Mouse (Mus musculus) myocyte (in vitro differentiated cells): ENCODE data around the gene Slc39a11. TPM values are rescaled to one million over a fixed set of nuclear protein-coding genes. Genes with fewer than 3 reads are reported as not detected.

ENCODE experiments used
- H3K27me3 ChIP-seq: one replicate; pipeline ENCODE4 v1.6.1; 2011; ENCODE audit not compliant: control insufficient read depth, insufficient read depth, insufficient read length
- H3K36me3 ChIP-seq: one replicate; pipeline ENCODE4 v1.6.1; 2011; ENCODE audit not compliant: control insufficient read depth, insufficient read depth
- H3K4me2 ChIP-seq: one replicate; pipeline ENCODE4 v1.6.1; 2011; ENCODE audit warnings: low read depth, control low read depth
- H3K4me3 ChIP-seq: one replicate; pipeline ENCODE4 v1.5.1; 2011; ENCODE audit warnings: mild to moderate bottlenecking, control low read depth, moderate library complexity
- H3K79me2 ChIP-seq: one replicate; pipeline ENCODE4 v1.6.1; 2011; ENCODE audit not compliant: control insufficient read depth, insufficient read depth
- H3ac ChIP-seq: one replicate; pipeline ENCODE4 v1.6.1; 2011; ENCODE audit not compliant: control insufficient read depth, insufficient read length
- CEBPB ChIP-seq: IDR thresholded peaks from 2 replicates; pipeline ENCODE4 v1.6.1; 2011; ENCODE audit warnings: mild to moderate bottlenecking, moderate library complexity; ENCODE audit not compliant: poor library complexity, insufficient read depth, severe bottlenecking
- E2F4 ChIP-seq: IDR thresholded peaks from one replicate; pipeline ENCODE4 v1.6.1; 2011; ENCODE audit warnings: mild to moderate bottlenecking, control low read depth, moderate library complexity; ENCODE audit not compliant: insufficient read depth
- MAX ChIP-seq: IDR thresholded peaks from one replicate; pipeline ENCODE4 v1.6.1; 2011; ENCODE audit warnings: low read depth, mild to moderate bottlenecking, control low read depth
- MYOD1 ChIP-seq, 3 experiments: IDR thresholded peaks; one replicate each; pipeline ENCODE4 v1.6.1; 2011; ENCODE audit warnings: control low read depth in 2 of 3, low read depth in 2 of 3, mild to moderate bottlenecking in 2 of 3, moderate library complexity in 1 of 3; ENCODE audit not compliant: insufficient read length in 2 of 3, control insufficient read depth in 1 of 3
- MYOG ChIP-seq, 3 experiments: IDR thresholded peaks; one replicate each; pipeline ENCODE4 v1.6.1; 2011; ENCODE audit warnings: control low read depth in 2 of 3, low read depth in 2 of 3, mild to moderate bottlenecking in 2 of 3; ENCODE audit not compliant: insufficient read length in 2 of 3, control insufficient read depth in 1 of 3, insufficient read depth in 1 of 3
- POLR2A ChIP-seq: IDR thresholded peaks from one replicate; pipeline ENCODE4 v1.6.1; 2011; ENCODE audit warnings: low read depth, mild to moderate bottlenecking, control low read depth, moderate library complexity; ENCODE audit not compliant: insufficient read length
- POLR2AphosphoS2 ChIP-seq: IDR thresholded peaks from one replicate; pipeline ENCODE4 v1.6.1; 2011; ENCODE audit warnings: low read depth, control low read depth; ENCODE audit not compliant: insufficient read length
- REST ChIP-seq: IDR thresholded peaks from one replicate; pipeline ENCODE4 v1.6.1; 2011; ENCODE audit warnings: mild to moderate bottlenecking, control low read depth, moderate library complexity; ENCODE audit not compliant: insufficient read depth, insufficient read length
- SRF ChIP-seq: IDR thresholded peaks from one replicate; pipeline ENCODE4 v1.6.1; 2011; ENCODE audit warnings: low read depth; ENCODE audit not compliant: control insufficient read depth, insufficient read length
- TCF12 ChIP-seq: IDR thresholded peaks from one replicate; pipeline ENCODE4 v1.6.1; 2011; ENCODE audit warnings: mild to moderate bottlenecking, control low read depth; ENCODE audit not compliant: poor library complexity, insufficient read depth, severe bottlenecking
- TCF3 ChIP-seq: IDR thresholded peaks from one replicate; pipeline ENCODE4 v1.6.1; 2011; ENCODE audit warnings: low read depth, control low read depth; ENCODE audit not compliant: insufficient read length
- USF1 ChIP-seq: IDR thresholded peaks from one replicate; pipeline ENCODE4 v1.6.1; 2011; ENCODE audit warnings: low read depth, mild to moderate bottlenecking, control low read depth, moderate library complexity
- polyA plus RNA-seq: library from polyadenylated mRNA; unstranded; fragments of >200 nt; fragmentation: generic; extraction: Trizol; gene quantifications from one replicate; pipeline ENCODE4 v1.2.1, GENCODE M21; 2012; ENCODE audit warnings: missing spikeins

The Slc39a11 gene
- polyA plus RNA-seq, 1 experiment = 15.7 TPM

GRCm38 (mm10) chr11:113266706-113267105 lies 383.2 kb downstream of the Slc39a11 start:
- Histone ChIP-seq H3K27me3 (no peaks in the 10 kb centered on the region), H3K4me2 (no peak overlapping the region), H3K79me2 (no peaks in the 10 kb centered on the region), H3K36me3 (no peaks in the 10 kb centered on the region), H3K4me3 (no peak overlapping the region), H3ac (no peak overlapping the region)
- TF ChIP-seq MYOD1 (IDR thresholded peaks at IDR 0.05; ENCODE audit: control insufficient read depth in 1 of 3, insufficient read length in 2 of 3, low read depth in 2 of 3) = no peak
- TF ChIP-seq USF1 = no peak
- TF ChIP-seq REST = no peak
- no peak for TF ChIP-seq POLR2A
- no peak for TF ChIP-seq MYOG (IDR thresholded peaks at IDR 0.05; ENCODE audit: control insufficient read depth in 1 of 3, insufficient read depth in 1 of 3, insufficient read length in 2 of 3, low read depth in 2 of 3)
- no peak for TF ChIP-seq CEBPB
- TF ChIP-seq SRF = no peak
- TF ChIP-seq POLR2AphosphoS2 = no peak
- TF ChIP-seq TCF3 = no peak

- H3K36me3 ChIP-seq = no peaks in the 10 kb centered on the region
- peak overlapping the region; percentile 61 for H3K4me2 ChIP-seq
- H3K4me3 ChIP-seq = no peak overlapping the region
- no peak overlapping the region for H3ac ChIP-seq
- no peaks in the 10 kb centered on the region for H3K27me3 ChIP-seq
- no peaks in the 10 kb centered on the region for H3K79me2 ChIP-seq
- TF ChIP-seq SRF = no peak
- no peak for TF ChIP-seq E2F4
- TF ChIP-seq MYOD1 (IDR thresholded peaks at IDR 0.05; ENCODE audit: control insufficient read depth in 1 of 3, insufficient read length in 2 of 3, low read depth in 2 of 3) = no peak
- TF ChIP-seq POLR2A = no peak
- no peak for TF ChIP-seq CEBPB
Observed at GRCm38 (mm10) chr11:113265567-113265966, 384.3 kb downstream of the Slc39a11 start.

GRCm38 (mm10) chr11:113263971-113264370 lies 385.9 kb downstream of the Slc39a11 start:
- TF ChIP-seq POLR2A = no peak
- no peak for TF ChIP-seq MYOD1 (IDR thresholded peaks at IDR 0.05; ENCODE audit: control insufficient read depth in 1 of 3, insufficient read length in 2 of 3, low read depth in 2 of 3)
- no peak for TF ChIP-seq USF1
- TF ChIP-seq CEBPB = no peak
- no peak for TF ChIP-seq TCF12
- no peak for TF ChIP-seq SRF
- TF ChIP-seq TCF3 = no peak
- no peak for TF ChIP-seq E2F4
- no peak for TF ChIP-seq MYOG (IDR thresholded peaks at IDR 0.05; ENCODE audit: control insufficient read depth in 1 of 3, insufficient read depth in 1 of 3, insufficient read length in 2 of 3, low read depth in 2 of 3)
- TF ChIP-seq MAX = no peak
- TF ChIP-seq POLR2AphosphoS2 = no peak
- no peak for TF ChIP-seq REST
- Histone ChIP-seq H3K79me2 (no peaks in the 10 kb centered on the region), H3K27me3 (no peaks in the 10 kb centered on the region), H3K4me3 (no peak overlapping the region), H3ac (no peak overlapping the region), H3K36me3 (no peaks in the 10 kb centered on the region), H3K4me2 (no peak overlapping the region)

GRCm38 (mm10) chr11:113262062-113262461 lies 387.8 kb downstream of the Slc39a11 start:
- no peak for TF ChIP-seq USF1
- H3K4me3 ChIP-seq = no peak overlapping the region
- no peak overlapping the region for H3ac ChIP-seq
- no peaks in the 10 kb centered on the region for H3K36me3 ChIP-seq
- no peaks in the 10 kb centered on the region for H3K27me3 ChIP-seq
- H3K79me2 ChIP-seq = no peaks in the 10 kb centered on the region
- no peak overlapping the region for H3K4me2 ChIP-seq

GRCm38 (mm10) chr11:113261421-113261820 lies 388.5 kb downstream of the Slc39a11 start:
- no peak overlapping the region for H3ac ChIP-seq
- H3K36me3 ChIP-seq = no peaks in the 10 kb centered on the region
- no peak overlapping the region for H3K4me2 ChIP-seq
- H3K4me3 ChIP-seq = no peak overlapping the region
- no peaks in the 10 kb centered on the region for H3K27me3 ChIP-seq
- no peak for TF ChIP-seq CEBPB
- no peak for TF ChIP-seq REST
- no peak for TF ChIP-seq POLR2A
- TF ChIP-seq MYOG (IDR thresholded peaks at IDR 0.05; ENCODE audit: control insufficient read depth in 1 of 3, insufficient read depth in 1 of 3, insufficient read length in 2 of 3, low read depth in 2 of 3) = no peak
- no peak for TF ChIP-seq USF1
- no peak for TF ChIP-seq POLR2AphosphoS2
- no peak for TF ChIP-seq E2F4
- no peaks in the 10 kb centered on the region for H3K79me2 ChIP-seq

DNA sequence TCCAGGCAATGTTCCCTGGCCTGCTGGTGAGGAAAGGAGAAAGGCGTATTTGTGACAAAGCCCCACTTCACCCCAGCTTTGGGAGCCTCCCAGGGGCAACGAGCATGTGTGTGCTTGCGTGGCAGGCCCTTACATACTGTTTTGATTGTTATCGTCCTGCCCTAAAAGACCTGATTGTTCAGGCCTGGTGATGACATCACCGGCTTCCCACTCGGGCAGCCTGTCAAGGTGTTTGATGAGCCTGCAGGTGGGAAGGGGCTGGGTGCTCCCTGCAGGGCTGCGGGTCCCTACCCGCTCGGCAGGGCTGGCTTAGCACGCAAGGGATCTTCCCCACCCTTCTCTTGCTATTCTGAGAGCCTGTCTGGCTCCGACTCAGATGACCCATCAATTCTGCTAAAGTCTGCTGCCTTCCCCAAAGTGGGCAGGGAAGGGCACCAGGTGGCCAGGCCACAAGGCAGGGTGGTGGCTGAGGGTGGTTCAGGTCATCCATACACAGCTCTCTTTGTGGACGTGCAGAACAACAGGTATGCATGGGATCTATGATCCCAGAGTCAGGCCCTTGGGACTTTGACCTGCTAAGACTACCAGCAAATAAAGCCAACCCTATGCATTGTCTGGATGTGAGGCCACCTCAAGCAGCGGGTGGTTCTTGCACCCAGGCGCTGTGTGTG lies 390.0 kb downstream of the Slc39a11 start:
- no peaks in the 10 kb centered on the region for H3K27me3 ChIP-seq
- H3ac ChIP-seq = no peak overlapping the region
- H3K79me2 ChIP-seq = no peaks in the 10 kb centered on the region

More for the DNA sequence above, 390.0 kb downstream of the Slc39a11 start:
- TF ChIP-seq POLR2A = no peak
- no peak for TF ChIP-seq MAX
- no peak for TF ChIP-seq MYOG (IDR thresholded peaks at IDR 0.05; ENCODE audit: control insufficient read depth in 1 of 3, insufficient read depth in 1 of 3, insufficient read length in 2 of 3, low read depth in 2 of 3)
- TF ChIP-seq MYOD1 (IDR thresholded peaks at IDR 0.05; ENCODE audit: control insufficient read depth in 1 of 3, insufficient read length in 2 of 3, low read depth in 2 of 3) = no peak
- no peak for TF ChIP-seq CEBPB
- no peak for TF ChIP-seq REST
- TF ChIP-seq E2F4 = no peak
- TF ChIP-seq SRF = no peak
- TF ChIP-seq TCF12 = no peak
- no peak for TF ChIP-seq POLR2AphosphoS2
- no peak for TF ChIP-seq USF1
- TF ChIP-seq TCF3 = no peak
- Histone ChIP-seq H3K4me2 (no peak overlapping the region), H3K36me3 (no peaks in the 10 kb centered on the region), H3K4me3 (no peak overlapping the region)
